Mouse (Mus musculus) thymus, adult 2 months (tissue): ENCODE results near the gene Tenm4.

Source experiments
- CTCF ChIP-seq: fragments of 200-500 bp; IDR thresholded peaks from 2 replicates; pipeline ENCODE4 v1.5.1; 2012; ENCODE audit warnings: mild to moderate bottlenecking, control low read depth, low read length, moderate library complexity, borderline replicate concordance; ENCODE audit not compliant: control insufficient read depth, poor library complexity, insufficient read depth; ENCODE audit errors: extremely low read depth
- POLR2A ChIP-seq: fragments of 200-500 bp; IDR thresholded peaks from 2 replicates; pipeline ENCODE4 v1.6.1; 2012; ENCODE audit warnings: mild to moderate bottlenecking, low read length, control low read depth, moderate library complexity; ENCODE audit not compliant: control insufficient read depth, poor library complexity, insufficient read depth; ENCODE audit errors: extremely low read depth

DNA sequence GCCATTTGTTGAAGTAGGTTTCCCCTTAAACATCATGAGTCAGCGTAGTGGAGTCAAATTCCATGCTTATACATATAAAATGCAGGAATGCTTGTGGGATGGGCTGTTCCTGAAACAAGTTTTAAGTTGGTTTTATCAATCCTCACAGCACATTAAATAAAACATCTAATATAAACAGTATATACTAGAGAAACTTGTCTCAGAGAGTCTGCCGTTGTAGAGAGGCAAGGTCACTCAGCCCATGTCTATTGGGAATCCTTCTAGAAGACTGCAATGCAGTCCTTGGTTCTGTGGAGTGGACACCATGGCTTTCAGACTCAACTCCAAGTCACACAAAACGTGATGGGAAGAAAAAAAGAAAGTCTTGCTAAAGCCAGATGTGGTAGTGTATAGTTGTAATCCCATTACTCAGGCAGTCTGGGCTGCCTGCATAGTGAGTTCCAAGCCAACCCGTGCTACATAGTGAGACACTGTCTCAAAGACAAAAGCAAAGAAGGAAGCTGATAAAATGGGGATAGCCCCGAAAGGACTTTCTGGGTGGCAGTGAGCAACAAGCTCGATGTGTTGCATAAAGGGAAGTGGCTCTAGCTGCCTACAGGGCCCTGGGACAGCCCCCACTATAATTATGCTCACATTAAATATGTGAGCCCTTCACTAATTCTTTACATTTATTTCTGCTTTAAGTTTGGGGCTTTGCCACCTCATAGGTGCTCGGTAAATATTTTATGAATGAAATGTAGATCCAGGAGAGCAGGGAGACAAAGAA is 707.6 kb downstream of the Tenm4 start:
- TF ChIP-seq CTCF (no peak), POLR2A (no peak)
